In the genomic region with DNA sequence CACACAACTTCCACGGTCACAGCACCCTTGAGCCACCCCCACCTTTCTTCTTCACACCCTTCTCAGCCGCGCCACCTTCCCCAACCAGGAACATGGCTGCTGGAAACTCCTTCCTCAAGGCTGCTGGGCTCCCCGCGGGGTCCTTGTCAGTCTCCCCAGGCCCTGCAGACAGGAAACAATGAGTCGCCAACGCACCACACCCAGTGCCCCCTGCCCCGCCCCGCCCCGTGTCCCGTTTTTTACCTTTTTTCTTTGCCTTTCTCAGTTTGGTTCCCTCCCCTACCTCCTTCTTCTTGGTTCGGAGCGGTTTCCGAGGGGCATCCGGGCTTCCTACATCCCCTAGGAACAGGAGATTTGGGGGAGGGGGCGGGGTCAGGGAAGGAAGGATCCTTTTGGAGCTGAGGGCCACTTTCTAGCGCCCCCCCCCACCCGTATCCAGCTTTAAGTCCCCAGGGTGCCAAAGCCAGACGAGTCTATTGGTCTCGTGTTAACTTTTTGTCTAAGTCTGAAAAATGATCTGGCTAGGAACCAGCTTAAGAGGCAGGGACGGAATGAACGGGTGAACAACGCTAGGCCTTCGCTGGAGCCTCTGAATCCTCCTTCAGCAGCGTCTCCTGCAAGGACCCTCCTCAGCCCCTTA, we compare ENCODE assay signal across 9 mouse cellular contexts. TPM values are rescaled to one million over a fixed set of nuclear protein-coding genes. Genes with fewer than 3 reads are reported as not detected.
DNase-seq lines count a peak whose midpoint lies in the region; ATAC-seq lines count a peak whose summit lies in the region.
"Had no signal": no experiment of that assay in that cellular context is flagged by ENCODE, and none has a peak within 500 bp of the region (broad histone marks: within the 10 kb centered on the region; RNA-seq: fewer than 3 reads in every experiment).

No protein-coding gene starts in this region.

- peaks cover 32% of the 10 kb centered on the region for H3K4me1 ChIP-seq in heart, embryonic 12.5 days (replicated peaks)
- H3K4me1 ChIP-seq in hindbrain, embryonic 16.5 days (ENCODE audit: control insufficient read depth, insufficient read depth, low read depth, low read length) = peaks cover 20% of the 10 kb centered on the region
- peaks cover 17% of the 10 kb centered on the region for H3K4me1 ChIP-seq in midbrain, embryonic 16.5 days (ENCODE audit: control insufficient read depth, insufficient read depth, low read length)

- intact Hi-C loops in heart, postnatal 14 days (cut with DNase I) = no loop called here
- intact Hi-C loops in gastrocnemius, postnatal 14 days (cut with DNase I; ENCODE audit: low total_unique reads) = no loop called here

- peak overlapping the region; percentile 46 for H3K4me3 ChIP-seq in heart, embryonic 12.5 days
- peak overlapping the region; percentile 38 for H3K4me3 ChIP-seq in hindbrain, embryonic 16.5 days (ENCODE audit: low read length)
- peak overlapping the region; percentile 22 for H3K4me3 ChIP-seq in midbrain, embryonic 16.5 days (ENCODE audit: low read depth, low read length)

- H3K4me2 ChIP-seq in heart, embryonic 12.5 days = peak overlapping the region; percentile 74
- peak overlapping the region; percentile 50 for H3K4me2 ChIP-seq in hindbrain, embryonic 16.5 days (ENCODE audit: low read length)
- H3K4me2 ChIP-seq in midbrain, embryonic 16.5 days (ENCODE audit: low read length) = peak overlapping the region; percentile 51

- no peak overlapping the region for H3K27ac ChIP-seq in heart, embryonic 12.5 days (ENCODE audit: poor library complexity, severe bottlenecking)
- H3K27ac ChIP-seq in hindbrain, embryonic 16.5 days (ENCODE audit: low read depth, low read length) = no peak overlapping the region
- H3K27ac ChIP-seq in midbrain, embryonic 16.5 days (ENCODE audit: low read length) = no peak overlapping the region

- peaks cover 66% of the 10 kb centered on the region for H3K27me3 ChIP-seq in heart, embryonic 12.5 days (replicated peaks)
- peaks cover 39% of the 10 kb centered on the region for H3K27me3 ChIP-seq in hindbrain, embryonic 16.5 days (replicated peaks; ENCODE audit: control insufficient read depth, insufficient read depth, low read length)
- peaks cover 47% of the 10 kb centered on the region for H3K27me3 ChIP-seq in midbrain, embryonic 16.5 days (ENCODE audit: control insufficient read depth, insufficient read depth, low read depth, low read length)

- peak overlapping the region; percentile 65 for H3K9ac ChIP-seq in heart, embryonic 12.5 days
- H3K9ac ChIP-seq in hindbrain, embryonic 16.5 days (ENCODE audit: low read depth, low read length) = peak overlapping the region; percentile 47
- no peak overlapping the region; the same call in 1 of the 2 replicates for H3K9ac ChIP-seq in midbrain, embryonic 16.5 days (ENCODE audit: low read depth, low read length)

- ATAC-seq in heart, embryonic 12.5 days (ENCODE audit: insufficient number of reproducible peaks, low FRiP score) = no peak
- no peak; the same call in 1 of the 2 replicates for ATAC-seq in hindbrain, embryonic 16.5 days
- ATAC-seq in midbrain, embryonic 16.5 days = no peak

- 0 out of 2 replicates have a peak, but pooled peaks cover 4% of the 10 kb centered on the region for H3K9me3 ChIP-seq in heart, embryonic 12.5 days (replicated peaks)
- no peaks in the 10 kb centered on the region for H3K9me3 ChIP-seq in hindbrain, embryonic 16.5 days (ENCODE audit: control insufficient read depth, low read length)
- no peaks in the 10 kb centered on the region for H3K9me3 ChIP-seq in midbrain, embryonic 16.5 days (replicated peaks; ENCODE audit: control insufficient read depth, low read length, poor library complexity, severe bottlenecking)

- H3K36me3 ChIP-seq in heart, embryonic 12.5 days = no peaks in the 10 kb centered on the region
- no peaks in the 10 kb centered on the region for H3K36me3 ChIP-seq in hindbrain, embryonic 16.5 days (ENCODE audit: control insufficient read depth, insufficient read depth, low read length)
- no peaks in the 10 kb centered on the region for H3K36me3 ChIP-seq in midbrain, embryonic 16.5 days (ENCODE audit: control insufficient read depth, insufficient read depth, low read length)

- WGBS in heart, embryonic 12.5 days = 1% methylated on average over 25 of the region's 25 CpGs
- WGBS in hindbrain, embryonic 16.5 days = 2% methylated on average over 25 of the region's 25 CpGs
- WGBS in midbrain, embryonic 16.5 days = 2% methylated on average over 25 of the region's 25 CpGs

- no peak for DNase-seq in heart, postnatal 14 days
- DNase-seq in embryo, embryonic 10.5 days (ENCODE audit: low spot score) = peak; percentile 52
- no peak for DNase-seq in left cerebral cortex, adult 9 months (ENCODE audit: low spot score in 2 of 2)
- no peak for DNase-seq in gastrocnemius, postnatal 14 days
- no peak for DNase-seq in adipocyte (ENCODE audit: low spot score)

RNA-seq across cellular contexts. Expression of gene Tulp1, which starts 2.2 kb away (rescaled TPM):
- 3.7 and 4.6 TPM in 2 replicates for polyA plus RNA-seq in heart, embryonic 12.5 days (2016; fragmentation: Nextera tagmentation; extraction: Ambion mirVana)
- total RNA-seq in heart, postnatal 14 days (2021) = under 1 TPM; 0.41 TPM
- 1.5 and 1.6 TPM in 2 replicates for polyA plus RNA-seq in hindbrain, embryonic 16.5 days (2015; fragmentation: Nextera tagmentation; extraction: Ambion mirVana)
- polyA plus RNA-seq in midbrain, embryonic 16.5 days (2015; fragmentation: Nextera tagmentation; extraction: Ambion mirVana) = 1.4 and 1.7 TPM in 2 replicates
- total RNA-seq in gastrocnemius, postnatal 14 days (2021) = not detected
- total RNA-seq: liver, adult 2 months had no signal
- polyA plus RNA-seq: liver, adult 2 months had no signal

RNA-seq across cellular contexts. Expression of gene Tead3, which starts 12.2 kb away (rescaled TPM):
- 7.9 and 8.1 TPM in 2 replicates for polyA plus RNA-seq in heart, embryonic 12.5 days (2016; fragmentation: Nextera tagmentation; extraction: Ambion mirVana)
- 10 to 100 TPM; 12.3 to 19.2 TPM for total RNA-seq in heart, postnatal 14 days (2021)
- 1.4 and 2.0 TPM in 2 replicates for polyA plus RNA-seq in hindbrain, embryonic 16.5 days (2015; fragmentation: Nextera tagmentation; extraction: Ambion mirVana)
- polyA plus RNA-seq in midbrain, embryonic 16.5 days (2015; fragmentation: Nextera tagmentation; extraction: Ambion mirVana) = 1.3 and 1.4 TPM in 2 replicates
- 10 to 100 TPM in 1 of 2 experiments, 1 to 10 TPM in 1; 9.3 to 11.5 TPM for total RNA-seq in gastrocnemius, postnatal 14 days (2021)

RNA-seq across cellular contexts. Expression of gene Rpl10a, which starts 34.5 kb away (rescaled TPM):
- 301 and 344 TPM in 2 replicates for polyA plus RNA-seq in heart, embryonic 12.5 days (2016; fragmentation: Nextera tagmentation; extraction: Ambion mirVana)
- 100 to 1,000 TPM; 411 to 471 TPM for total RNA-seq in heart, postnatal 14 days (2021)
- 287 and 323 TPM in 2 replicates for polyA plus RNA-seq in hindbrain, embryonic 16.5 days (2015; fragmentation: Nextera tagmentation; extraction: Ambion mirVana)
- polyA plus RNA-seq in midbrain, embryonic 16.5 days (2015; fragmentation: Nextera tagmentation; extraction: Ambion mirVana) = 304 and 312 TPM in 2 replicates
- total RNA-seq in gastrocnemius, postnatal 14 days (2021) = 100 to 1,000 TPM; 541 to 620 TPM

RNA-seq across cellular contexts. Expression of gene Fance, which starts 49.5 kb away (rescaled TPM):
- polyA plus RNA-seq in heart, embryonic 12.5 days (2016; fragmentation: Nextera tagmentation; extraction: Ambion mirVana) = 21.8 and 23.0 TPM in 2 replicates
- total RNA-seq in heart, postnatal 14 days (2021) = 10 to 100 TPM; 12.8 to 14.2 TPM
- polyA plus RNA-seq in hindbrain, embryonic 16.5 days (2015; fragmentation: Nextera tagmentation; extraction: Ambion mirVana) = 25.0 and 25.7 TPM in 2 replicates
- polyA plus RNA-seq in midbrain, embryonic 16.5 days (2015; fragmentation: Nextera tagmentation; extraction: Ambion mirVana) = 25.2 and 26.3 TPM in 2 replicates
- total RNA-seq in gastrocnemius, postnatal 14 days (2021) = 10 to 100 TPM; 10.2 to 10.4 TPM
